Mouse (Mus musculus): Measurements from ENCODE around the gene Phc3.

The Phc3 gene

GRCm38 (mm10) chr3:30976991-30977603 is 7.9 kb upstream of the Phc3 start:
- in situ Hi-C loops (cut with MseI, MboI): no loop called here

- in situ Hi-C loops (cut with MseI, MboI): no loop called here
Measured at GRCm38 (mm10) chr3:30975102-30975754, 6.0 kb upstream of the Phc3 start.

DNA sequence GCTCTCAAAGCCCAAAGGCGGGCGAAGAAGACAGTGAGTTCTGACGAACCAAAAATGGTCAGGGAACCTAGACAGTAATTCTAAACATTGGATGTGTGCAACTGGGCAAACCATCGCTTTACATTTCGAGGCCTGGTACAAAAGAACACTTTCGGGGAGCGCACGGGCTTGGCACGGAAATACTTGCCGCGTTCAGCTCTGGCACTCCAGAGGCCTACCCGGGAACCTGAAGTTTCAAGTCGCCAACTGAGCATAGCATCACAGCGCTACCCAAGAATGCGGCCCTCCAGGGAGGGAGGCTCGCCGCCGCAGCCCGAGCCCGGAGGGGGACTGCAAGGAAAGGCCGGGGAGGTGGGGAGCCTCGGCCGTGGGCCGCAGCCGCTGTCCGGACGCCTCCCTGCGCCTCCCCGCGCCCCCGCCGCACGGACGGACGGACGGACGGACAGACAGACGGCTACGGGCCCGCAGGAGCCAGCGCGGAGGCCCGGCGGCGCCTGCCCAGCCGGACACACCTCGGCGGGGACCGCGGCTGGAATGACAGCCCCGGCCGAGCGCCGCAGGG is 603 bp downstream of the Phc3 start:
- in situ Hi-C loops (cut with MseI, MboI): no loop called here

- in situ Hi-C loops (cut with MseI, MboI): no loop called here
Measured at GRCm38 (mm10) chr3:30965644-30966043, 3.6 kb downstream of the Phc3 start.

DNA sequence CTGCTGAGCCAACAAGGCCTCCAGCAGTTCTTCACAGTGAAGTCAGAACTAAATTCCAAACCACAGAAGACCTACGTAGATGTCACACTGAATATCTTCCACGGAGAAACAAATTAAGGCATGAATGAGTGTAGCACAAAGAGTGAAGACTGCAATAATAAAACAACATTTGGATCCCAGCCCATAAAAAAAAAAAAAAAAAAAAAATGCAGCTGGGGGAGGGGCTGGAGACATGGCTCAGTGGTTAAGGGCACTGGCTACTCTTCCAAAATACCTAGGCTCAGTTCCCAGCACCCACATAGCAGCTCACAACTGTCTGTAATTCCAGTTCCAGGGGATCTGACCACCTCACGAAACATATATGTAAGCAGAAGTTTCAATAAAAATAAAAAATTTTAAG is 5.0 kb downstream of the Phc3 start:
- in situ Hi-C loops (cut with MseI, MboI): no loop called here

- in situ Hi-C loops (cut with MseI, MboI): no loop called here
Measured at GRCm38 (mm10) chr3:30963100-30963499, 6.1 kb downstream of the Phc3 start.

GRCm38 (mm10) chr3:30959868-30960831 is 9.1 kb downstream of the Phc3 start:
- in situ Hi-C loops (cut with MseI, MboI): no loop called here

DNA sequence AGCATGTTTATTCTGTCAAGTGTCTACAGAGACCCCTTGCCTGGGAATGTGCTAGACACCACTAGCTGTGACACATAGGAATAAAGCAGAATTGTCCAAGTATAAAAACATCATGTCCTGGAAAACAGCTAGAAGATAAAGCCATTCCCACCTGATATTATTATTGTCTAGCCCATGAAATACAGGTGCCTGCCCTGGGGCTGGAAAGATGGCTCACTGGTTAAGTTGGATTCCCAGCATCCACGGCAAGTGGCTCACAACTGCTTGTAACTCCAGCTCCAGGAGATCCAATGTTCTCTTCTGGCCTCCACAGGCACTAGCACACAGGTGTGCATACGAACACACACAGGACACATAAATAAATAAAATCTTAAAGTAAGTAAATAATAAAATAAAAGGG is 10.5 kb downstream of the Phc3 start:
- in situ Hi-C loops (cut with MseI, MboI): no loop called here

DNA sequence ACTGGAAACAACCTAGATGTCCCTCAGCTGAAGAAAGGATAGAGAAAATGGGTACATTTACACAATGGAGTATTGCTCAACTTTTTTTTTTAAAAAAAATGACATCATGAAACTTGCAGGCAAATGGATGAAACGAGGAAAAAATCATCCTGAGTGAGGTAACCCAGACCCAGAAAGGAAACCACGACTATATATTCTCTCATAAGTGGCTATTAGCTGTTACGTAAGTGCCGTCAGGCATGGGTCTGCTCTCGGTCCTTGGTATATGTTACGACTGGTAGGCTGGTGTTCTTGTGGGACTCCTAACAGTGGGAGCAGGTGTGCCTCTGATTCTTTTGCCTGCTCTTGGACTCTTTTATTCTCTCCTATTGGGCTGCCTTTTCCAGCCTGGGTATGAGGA is 12.9 kb downstream of the Phc3 start:
- in situ Hi-C loops (cut with MseI, MboI): no loop called here

- in situ Hi-C loops (cut with MseI, MboI): no loop called here
Measured at GRCm38 (mm10) chr3:30952273-30953070, 16.7 kb downstream of the Phc3 start.

DNA sequence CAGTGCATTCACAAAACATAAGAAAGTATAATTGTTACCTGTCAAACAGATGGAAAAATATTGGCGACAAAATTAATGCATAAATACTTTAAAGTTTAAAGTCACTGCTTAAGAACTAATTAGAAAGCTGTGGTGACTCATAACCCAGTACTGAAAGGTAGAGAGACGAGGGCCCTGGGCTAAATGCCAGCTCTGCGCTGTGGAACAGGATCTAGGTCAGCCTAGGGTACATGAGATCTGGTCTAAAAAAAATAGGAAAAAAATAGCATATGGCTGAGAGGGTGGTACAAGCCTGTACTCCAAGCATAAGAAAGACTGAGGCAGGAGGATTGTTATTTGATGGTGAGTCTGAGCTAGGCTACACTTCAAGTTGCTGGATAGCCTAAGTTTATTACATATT is 17.6 kb downstream of the Phc3 start:
- in situ Hi-C loops (cut with MseI, MboI): no loop called here

DNA sequence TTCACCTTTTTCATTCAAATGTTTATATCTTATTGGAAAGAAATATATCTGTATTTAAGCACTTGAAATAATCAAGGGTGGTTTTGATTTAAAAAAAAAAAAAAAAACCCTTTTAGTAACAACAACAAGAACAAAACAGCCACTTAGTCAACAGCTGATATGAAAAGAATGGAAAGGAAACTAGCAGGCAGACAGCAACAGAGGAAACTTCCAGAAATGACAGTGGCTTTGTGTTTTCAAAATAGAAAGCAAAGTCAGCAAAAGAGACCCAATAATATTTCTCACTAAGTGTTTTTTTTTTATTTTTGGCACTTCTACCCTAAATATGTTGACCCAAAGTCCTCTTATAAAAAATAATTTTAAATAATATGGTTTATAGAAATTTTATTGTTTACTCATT is 34.8 kb downstream of the Phc3 start:
- in situ Hi-C loops (cut with MseI, MboI): no loop called here

- in situ Hi-C loops (cut with MseI, MboI): no loop called here
Measured at GRCm38 (mm10) chr3:30929828-30930227, 39.4 kb downstream of the Phc3 start.

DNA sequence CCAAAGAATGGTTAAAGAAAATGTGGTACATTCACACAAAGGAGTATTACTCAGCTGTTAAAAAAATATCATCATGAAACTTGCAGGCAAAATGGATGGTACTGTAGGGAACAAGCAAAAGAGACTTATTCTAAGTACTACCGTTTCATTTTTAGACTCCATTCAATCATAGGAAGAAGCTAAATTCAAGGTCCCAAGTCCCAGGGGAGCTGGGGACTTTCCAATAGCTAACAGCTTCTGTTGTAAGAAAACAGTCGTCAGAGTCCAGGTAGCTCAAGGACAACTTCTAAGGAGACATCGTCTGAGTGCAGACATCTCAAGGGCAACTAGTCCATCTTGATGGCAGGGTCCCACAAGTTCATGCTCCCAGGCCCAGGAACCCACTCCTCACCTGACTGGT is 41.6 kb downstream of the Phc3 start:
- in situ Hi-C loops (cut with MseI, MboI): no loop called here

GRCm38 (mm10) chr3:30917160-30917559 is 52.1 kb downstream of the Phc3 start:
- in situ Hi-C loops (cut with MseI, MboI): no loop called here

DNA sequence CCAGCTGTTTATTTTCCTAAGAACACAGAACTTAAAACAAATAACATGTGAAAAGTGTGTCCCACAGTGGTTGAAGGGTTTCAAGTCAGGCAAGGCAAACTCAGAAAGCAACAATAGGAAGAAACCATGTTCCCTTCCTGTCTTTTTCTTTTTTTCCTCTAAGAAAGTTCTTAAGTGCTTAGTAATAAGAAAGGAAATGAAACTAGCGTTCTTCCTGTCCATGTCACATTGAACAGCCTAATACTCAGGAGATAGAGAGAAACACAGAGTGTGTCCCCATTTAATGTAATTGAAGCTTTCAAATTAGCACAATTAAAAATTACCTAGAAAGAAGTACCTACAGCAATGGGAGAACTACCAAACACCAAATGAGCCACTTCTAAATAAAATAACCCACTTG is 64.6 kb downstream of the Phc3 start:
- in situ Hi-C loops (cut with MseI, MboI): no loop called here

GRCm38 (mm10) chr3:30899407-30899806 is 69.8 kb downstream of the Phc3 start:
- in situ Hi-C loops (cut with MseI, MboI): no loop called here

DNA sequence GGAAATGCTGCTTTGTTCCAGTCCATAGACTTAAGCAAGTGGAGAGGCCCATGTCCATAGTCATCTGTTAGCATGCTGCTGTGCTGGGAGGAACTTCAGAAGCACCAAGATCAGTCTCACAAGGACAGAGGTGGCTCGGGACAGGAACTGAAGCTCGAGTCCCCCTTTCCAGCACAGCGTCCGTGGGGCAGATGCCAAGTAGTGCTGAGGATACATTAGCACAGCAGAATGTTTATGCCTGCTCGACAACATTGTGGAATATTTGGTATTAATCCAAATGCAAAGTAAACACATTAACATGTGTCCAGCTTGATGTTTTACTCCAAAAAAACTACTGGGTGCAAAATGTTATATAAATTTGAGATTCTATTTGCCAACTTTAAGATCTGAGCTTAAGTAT is 72.5 kb downstream of the Phc3 start:
- in situ Hi-C loops (cut with MseI, MboI): no loop called here

- in situ Hi-C loops (cut with MseI, MboI): no loop called here
Measured at GRCm38 (mm10) chr3:30889014-30889413, 80.2 kb downstream of the Phc3 start.

DNA sequence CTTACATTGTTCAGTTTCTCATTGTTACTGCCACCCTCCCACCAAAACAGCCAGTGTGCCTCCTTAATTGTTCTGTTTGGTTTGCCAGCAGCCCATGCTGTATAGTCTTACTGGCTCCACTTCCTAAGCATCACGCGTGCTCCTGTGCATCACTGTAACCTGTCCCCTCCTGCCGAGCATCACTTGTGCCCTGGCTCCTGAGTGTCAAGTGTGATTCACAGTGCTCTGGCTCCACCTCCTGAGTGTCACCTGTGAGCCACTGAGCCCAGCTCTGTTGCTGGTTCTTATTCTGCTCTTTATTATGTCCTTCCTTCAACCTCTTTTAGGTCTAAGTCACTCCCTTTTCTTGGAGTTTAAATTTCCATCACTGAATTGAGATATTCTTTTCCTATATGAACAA is 81.8 kb downstream of the Phc3 start:
- in situ Hi-C loops (cut with MseI, MboI): no loop called here

GRCm38 (mm10) chr3:30876709-30877108 is 92.5 kb downstream of the Phc3 start:
- in situ Hi-C loops (cut with MseI, MboI): no loop called here
